Comparison of ENCODE assay signal across 9 mouse cellular contexts in the genomic region with DNA sequence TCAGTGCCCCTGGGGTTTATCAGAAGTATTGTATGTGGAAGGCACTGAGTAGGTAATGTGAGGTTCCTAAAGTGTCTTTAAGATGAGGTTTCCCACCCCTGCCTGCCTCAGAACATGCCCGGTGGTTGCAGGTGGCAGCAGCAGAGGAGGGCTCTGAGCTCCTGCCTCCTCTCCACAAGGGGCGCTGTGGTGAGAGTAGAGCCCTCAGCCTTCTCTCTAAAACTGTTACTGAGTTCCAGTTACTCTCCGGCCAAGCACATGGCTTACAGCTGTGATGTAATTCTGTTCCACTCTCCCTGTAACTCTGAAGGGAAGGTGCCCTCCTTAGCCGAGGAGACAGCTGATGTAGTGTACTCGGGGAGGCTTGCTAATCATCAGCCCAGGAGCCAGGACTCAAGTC. TPM values are rescaled to one million over a fixed set of nuclear protein-coding genes. Genes with fewer than 3 reads are reported as not detected.
A peak's percentile ranks its signal among the peaks of the same experiment; 100 is the strongest.
DNase-seq lines count a peak whose midpoint lies in the region; ATAC-seq and TF ChIP-seq lines count a peak whose summit lies in the region.
"Had no signal": no experiment of that assay in that cellular context is flagged by ENCODE, and none has a peak within 500 bp of the region (broad histone marks: within the 10 kb centered on the region; RNA-seq: fewer than 3 reads in every experiment).

No protein-coding gene starts in this region.

- peaks cover 98% of the 10 kb centered on the region for H3K36me3 ChIP-seq in heart, postnatal 0 days (replicated peaks; ENCODE audit: control insufficient read depth, insufficient read depth, low read length)
- H3K36me3 ChIP-seq in testis, adult 2 months (ENCODE audit: control insufficient read depth, insufficient read depth, low read length), result peaks cover 4% of the 10 kb centered on the region; the same call in 1 of the 2 replicates
- peaks cover 55% of the 10 kb centered on the region for H3K36me3 ChIP-seq in intestine, embryonic 16.5 days (ENCODE audit: control insufficient read depth, insufficient read depth, low read length)

- no peak overlapping the region for H3K9ac ChIP-seq in heart, postnatal 0 days (replicated peaks; ENCODE audit: low read depth, low read length)
- no peak overlapping the region for H3K9ac ChIP-seq in intestine, embryonic 16.5 days (ENCODE audit: low read depth, low read length)

- no peak overlapping the region for H3K4me2 ChIP-seq in heart, postnatal 0 days (ENCODE audit: low read depth, low read length)
- H3K4me2 ChIP-seq in intestine, embryonic 16.5 days (ENCODE audit: low read depth, low read length), result no peak overlapping the region

- no peak for ATAC-seq in heart, postnatal 0 days (ENCODE audit: insufficient read depth, low read depth)
- ATAC-seq in megakaryocyte progenitor cell, adult 5-6 weeks (replicated peaks; ENCODE audit: poor library complexity), result peak; percentile 92
- ATAC-seq in intestine, embryonic 16.5 days, result no peak

- H3K4me3 ChIP-seq in heart, postnatal 0 days (ENCODE audit: low read depth, low read length), result no peak overlapping the region
- no peak overlapping the region for H3K4me3 ChIP-seq in testis, adult 2 months (ENCODE audit: control insufficient read depth, low read depth, low read length)
- H3K4me3 ChIP-seq in intestine, embryonic 16.5 days (ENCODE audit: low read length), result no peak overlapping the region

- no peaks in the 10 kb centered on the region for H3K9me3 ChIP-seq in heart, postnatal 0 days (replicated peaks; ENCODE audit: control insufficient read depth, low read length)
- H3K9me3 ChIP-seq in intestine, embryonic 16.5 days (ENCODE audit: control insufficient read depth, low read length), result no peaks in the 10 kb centered on the region

- DNase-seq in heart, postnatal 0 days (ENCODE audit: low spot score), result no peak
- no peak for DNase-seq in heart, adult 11 months
- no peak for DNase-seq in testis, postnatal 14 days (ENCODE audit: low spot score)
- peak; percentile 11 for DNase-seq in embryo, embryonic 11.5 days (ENCODE audit: low read depth, low spot score)
- DNase-seq in Muller cell, postnatal 12 days (ENCODE audit: inconsistent ontology term), result no peak

- TF ChIP-seq POLR2A in testis, adult 2 months (IDR thresholded peaks at IDR 0.05; ENCODE audit: control insufficient read depth, low read depth, low read length), result no peak

- WGBS in heart, postnatal 0 days, result 65% methylated on average over 5 of the region's 5 CpGs
- 62% methylated on average over 5 of the region's 5 CpGs for WGBS in intestine, embryonic 16.5 days

- H3K27ac ChIP-seq in heart, postnatal 0 days (ENCODE audit: low read depth), result no peak overlapping the region
- H3K27ac ChIP-seq in testis, adult 2 months (ENCODE audit: control insufficient read depth, insufficient read depth, low read depth, low read length), result no peak overlapping the region
- H3K27ac ChIP-seq in intestine, embryonic 16.5 days (ENCODE audit: low read length), result no peak overlapping the region

- H3K27me3 ChIP-seq in heart, postnatal 0 days (ENCODE audit: control insufficient read depth, insufficient read depth, low read length), result no peaks in the 10 kb centered on the region
- H3K27me3 ChIP-seq in testis, adult 2 months (ENCODE audit: control insufficient read depth, insufficient read depth, low read length), result no peaks in the 10 kb centered on the region
- no peaks in the 10 kb centered on the region for H3K27me3 ChIP-seq in intestine, embryonic 16.5 days (replicated peaks; ENCODE audit: control insufficient read depth, insufficient read depth, low read length)

- no peaks in the 10 kb centered on the region for H3K4me1 ChIP-seq in heart, postnatal 0 days (ENCODE audit: control insufficient read depth, insufficient read depth)
- no peaks in the 10 kb centered on the region for H3K4me1 ChIP-seq in testis, adult 2 months (ENCODE audit: control insufficient read depth, insufficient read depth, low read length)
- no peaks in the 10 kb centered on the region for H3K4me1 ChIP-seq in intestine, embryonic 16.5 days (ENCODE audit: control insufficient read depth, insufficient read depth, low read length)

- peak; percentile 44 for TF ChIP-seq CTCF in heart, postnatal 0 days (IDR thresholded peaks at IDR 0.05; ENCODE audit: low read depth)
- TF ChIP-seq CTCF in testis, adult 2 months (IDR thresholded peaks at IDR 0.05; ENCODE audit: control insufficient read depth, insufficient read depth, insufficient replicate concordance, low read depth, low read length), result peak; percentile 33; the same call in 1 of the 2 replicates

- no peak for TF ChIP-seq EP300 in heart, postnatal 0 days (IDR thresholded peaks at IDR 0.05; ENCODE audit: low read depth)

RNA-seq across cellular contexts. Expression of a gene that starts 9.6 kb away (rescaled TPM):
- total RNA-seq in heart, postnatal 0 days (2014; rRNA removed; ENCODE audit: low replicate concordance), result 0.69 and 1.0 TPM in 2 replicates
- 0.27 and 0.30 TPM in 2 replicates for polyA plus RNA-seq in heart, postnatal 0 days (2015; fragmentation: Nextera tagmentation; extraction: Ambion mirVana)
- 0.47 and 0.61 TPM in 2 replicates for polyA plus RNA-seq in testis, adult 2 months (2012; rRNA removed)
- not detected in 2 replicates for total RNA-seq in megakaryocyte progenitor cell, adult 5-6 weeks (2015)
- total RNA-seq in megakaryocyte progenitor cell, adult 5-6 weeks (2017), result not detected in 2 replicates
- polyA plus RNA-seq in intestine, embryonic 16.5 days (2015; fragmentation: Nextera tagmentation; extraction: Ambion mirVana), result 1.0 and 1.4 TPM in 2 replicates

RNA-seq across cellular contexts. Expression of a gene that starts 10.5 kb away (rescaled TPM):
- 10.4 and 26.9 TPM in 2 replicates for total RNA-seq in heart, postnatal 0 days (2014; rRNA removed; ENCODE audit: low replicate concordance)
- 37.3 and 41.3 TPM in 2 replicates for polyA plus RNA-seq in heart, postnatal 0 days (2015; fragmentation: Nextera tagmentation; extraction: Ambion mirVana)
- 5.7 TPM in 2 replicates for polyA plus RNA-seq in testis, adult 2 months (2012; rRNA removed)
- total RNA-seq in megakaryocyte progenitor cell, adult 5-6 weeks (2015), result 55.8 and 67.4 TPM in 2 replicates
- total RNA-seq in megakaryocyte progenitor cell, adult 5-6 weeks (2017), result 42.0 and 42.3 TPM in 2 replicates
- polyA plus RNA-seq in intestine, embryonic 16.5 days (2015; fragmentation: Nextera tagmentation; extraction: Ambion mirVana), result 64.3 and 66.2 TPM in 2 replicates

RNA-seq across cellular contexts. Expression of a gene that starts 10.6 kb away (rescaled TPM):
- 18.8 and 44.5 TPM in 2 replicates for total RNA-seq in heart, postnatal 0 days (2014; rRNA removed; ENCODE audit: low replicate concordance)
- polyA plus RNA-seq in heart, postnatal 0 days (2015; fragmentation: Nextera tagmentation; extraction: Ambion mirVana), result 33.9 and 36.5 TPM in 2 replicates
- 10.4 and 13.0 TPM in 2 replicates for polyA plus RNA-seq in testis, adult 2 months (2012; rRNA removed)
- total RNA-seq in megakaryocyte progenitor cell, adult 5-6 weeks (2015), result 190 and 219 TPM in 2 replicates
- 254 and 259 TPM in 2 replicates for total RNA-seq in megakaryocyte progenitor cell, adult 5-6 weeks (2017)
- polyA plus RNA-seq in intestine, embryonic 16.5 days (2015; fragmentation: Nextera tagmentation; extraction: Ambion mirVana), result 84.2 and 91.4 TPM in 2 replicates

RNA-seq across cellular contexts. Expression of a gene that starts 31.6 kb away (rescaled TPM):
- total RNA-seq in heart, postnatal 0 days (2014; rRNA removed; ENCODE audit: low replicate concordance), result not detected in 2 replicates
- not detected in 2 replicates for polyA plus RNA-seq in heart, postnatal 0 days (2015; fragmentation: Nextera tagmentation; extraction: Ambion mirVana)
- polyA plus RNA-seq in testis, adult 2 months (2012; rRNA removed), result not detected in 2 replicates
- total RNA-seq in megakaryocyte progenitor cell, adult 5-6 weeks (2015), result not detected in 2 replicates
- total RNA-seq in megakaryocyte progenitor cell, adult 5-6 weeks (2017), result not detected in 2 replicates
- polyA plus RNA-seq in intestine, embryonic 16.5 days (2015; fragmentation: Nextera tagmentation; extraction: Ambion mirVana), result 0.53 TPM in 1 of 2 replicates, not detected in the other
- total RNA-seq: left cerebral cortex, postnatal 10 days had no signal

RNA-seq across cellular contexts. Expression of a gene that starts 53.2 kb away (rescaled TPM):
- total RNA-seq in heart, postnatal 0 days (2014; rRNA removed; ENCODE audit: low replicate concordance), result 27.0 and 31.4 TPM in 2 replicates
- 30.5 and 31.2 TPM in 2 replicates for polyA plus RNA-seq in heart, postnatal 0 days (2015; fragmentation: Nextera tagmentation; extraction: Ambion mirVana)
- polyA plus RNA-seq in testis, adult 2 months (2012; rRNA removed), result 286 TPM in 2 replicates
- total RNA-seq in megakaryocyte progenitor cell, adult 5-6 weeks (2015), result 92.6 and 93.8 TPM in 2 replicates
- total RNA-seq in megakaryocyte progenitor cell, adult 5-6 weeks (2017), result 47.4 and 84.9 TPM in 2 replicates
- polyA plus RNA-seq in intestine, embryonic 16.5 days (2015; fragmentation: Nextera tagmentation; extraction: Ambion mirVana), result 72.9 and 77.8 TPM in 2 replicates
